Mouse (Mus musculus) E14TG2a.4 (cell line): ENCODE measurements around the gene Arhgef28.

ENCODE experiments used
- CTCF ChIP-seq: conservative IDR thresholded peaks from 2 replicates; pipeline ENCODE4 v1.5.1; 2014; ENCODE audit warnings: low read length
- NANOG ChIP-seq: IDR thresholded peaks from 2 replicates; pipeline ENCODE4 v1.6.1; 2014; ENCODE audit warnings: borderline replicate concordance, low read length, mixed read lengths
- POU5F1 ChIP-seq: IDR thresholded peaks from 2 replicates; pipeline ENCODE4 v1.6.1; 2014; ENCODE audit warnings: low read length, borderline replicate concordance

GRCm38 (mm10) chr13:98222848-98223247, 16.6 kb upstream of the Arhgef28 start:
- TF ChIP-seq CTCF (peak; percentile 84), NANOG (no peak), POU5F1 (no peak)
